Mouse (Mus musculus) midbrain, embryonic 16.5 days (tissue): ENCODE measurements at regions not wholly inside any gene's neighbourhood (a gene's known extent, or its start where the extent isn't known, plus 50 kb on each side); places are given as distances from the start of the nearest gene placed in this dataset.

Source experiments
- ATAC-seq: fragments of 200-750 bp; cut with Nextera tagmentation; 2 replicates; pipeline ENCODE4 v1.8.0; 2017; ENCODE audit warnings: moderate TSS enrichment
- H3K27ac ChIP-seq: fragments of 300-500 bp; sonication (generic); 2 replicates; pipeline ENCODE4 v1.5.1; 2014; ENCODE audit warnings: mild to moderate bottlenecking, low read length, mixed read lengths
- H3K27me3 ChIP-seq: fragments of 300-500 bp; sonication (generic); 2 replicates; pipeline ENCODE4 v1.6.1; 2014; ENCODE audit warnings: low read depth, low read length, mixed read lengths; ENCODE audit not compliant: control insufficient read depth, insufficient read depth
- H3K36me3 ChIP-seq: fragments of 300-500 bp; sonication (generic); 2 replicates; pipeline ENCODE4 v1.6.1; 2014; ENCODE audit warnings: mild to moderate bottlenecking, low read length, moderate library complexity, mixed read lengths; ENCODE audit not compliant: control insufficient read depth, insufficient read depth
- H3K4me1 ChIP-seq: fragments of 300-500 bp; sonication (generic); 2 replicates; pipeline ENCODE4 v1.6.1; 2014; ENCODE audit warnings: mild to moderate bottlenecking, low read length, mixed read lengths; ENCODE audit not compliant: control insufficient read depth, insufficient read depth
- H3K4me2 ChIP-seq: fragments of 300-500 bp; sonication (generic); 2 replicates; pipeline ENCODE4 v1.6.1; 2014; ENCODE audit warnings: mild to moderate bottlenecking, low read length, mixed read lengths
- H3K4me3 ChIP-seq: fragments of 300-500 bp; sonication (generic); 2 replicates; pipeline ENCODE4 v1.5.1; 2014; ENCODE audit warnings: low read depth, mild to moderate bottlenecking, low read length, moderate library complexity, mixed read lengths
- H3K9ac ChIP-seq: fragments of 300-500 bp; sonication (generic); 2 replicates; pipeline ENCODE4 v1.6.1; 2014; ENCODE audit warnings: low read depth, low read length, mixed read lengths
- H3K9me3 ChIP-seq: fragments of 300-500 bp; sonication (generic); replicated peaks from 2 replicates; pipeline ENCODE4 v1.6.1; 2014; ENCODE audit warnings: mild to moderate bottlenecking, low read length, mixed read lengths; ENCODE audit not compliant: control insufficient read depth, poor library complexity, severe bottlenecking
- WGBS: fragments of 180-500 bp; shearing (Covaris S2); extraction: QIAGEN DNeasy Blood & Tissue Kit; methylation state at CpG from one replicate; pipeline ENCODE4 v1.1.7; 2014; 5-methylcytosine and 5-hydroxymethylcytosine counted together

DNA sequence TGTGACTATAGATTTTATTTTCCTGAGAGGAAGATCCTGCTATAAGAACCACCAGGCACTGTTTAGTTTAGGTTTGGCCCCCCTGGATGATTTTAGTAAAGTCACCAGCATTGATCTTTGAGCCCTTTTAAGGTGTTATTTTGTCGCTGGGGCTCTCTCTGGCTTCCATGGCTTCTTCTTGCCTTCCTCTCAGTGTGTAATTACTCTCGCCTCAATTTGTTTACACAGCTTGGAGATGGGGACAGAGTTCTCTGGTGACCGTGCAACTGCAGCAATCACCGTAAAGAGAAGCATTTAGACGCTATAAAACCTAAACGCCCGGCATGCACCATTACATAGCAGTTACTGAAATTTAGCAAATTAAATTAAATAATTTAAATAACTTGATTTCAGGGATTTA, 788.5 kb upstream of the Car8 start:
- Histone ChIP-seq H3K9ac (no peak overlapping the region), H3K36me3 (no peaks in the 10 kb centered on the region), H3K4me2 (peak overlapping the region; percentile 72), H3K4me1 (peaks cover 12% of the 10 kb centered on the region), H3K4me3 (0 out of 2 replicates have a peak overlapping the region, but pooled peaks have one; percentile 44), H3K27me3 (no peaks in the 10 kb centered on the region), H3K9me3 (no peaks in the 10 kb centered on the region), H3K27ac (0 out of 2 replicates have a peak overlapping the region, but pooled peaks have one; percentile 31)
- ATAC-seq = peak; percentile 43
- WGBS = 13% methylated on average over 7 of the region's 7 CpGs

DNA sequence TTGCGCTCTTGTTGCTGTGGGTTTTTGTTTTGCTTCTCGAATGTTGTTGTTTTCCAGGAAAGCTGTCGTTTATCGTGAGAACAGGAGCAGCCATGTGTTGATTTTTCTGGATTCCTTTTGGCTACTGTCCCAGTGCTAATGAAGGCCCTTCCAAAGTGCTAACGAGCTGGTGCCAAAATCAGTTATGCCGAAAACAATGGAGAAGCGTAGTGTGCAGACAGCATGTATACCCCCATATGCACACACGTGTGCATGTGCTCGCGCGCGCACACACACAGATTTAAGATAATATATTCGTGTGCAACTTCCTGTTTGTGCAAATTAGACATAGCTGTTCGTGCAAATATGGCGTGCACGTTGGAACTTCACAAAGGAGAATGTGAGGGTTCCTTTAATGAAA, 788.0 kb upstream of the Car8 start:
- no peak overlapping the region for H3K27ac ChIP-seq
- ATAC-seq = no peak

DNA sequence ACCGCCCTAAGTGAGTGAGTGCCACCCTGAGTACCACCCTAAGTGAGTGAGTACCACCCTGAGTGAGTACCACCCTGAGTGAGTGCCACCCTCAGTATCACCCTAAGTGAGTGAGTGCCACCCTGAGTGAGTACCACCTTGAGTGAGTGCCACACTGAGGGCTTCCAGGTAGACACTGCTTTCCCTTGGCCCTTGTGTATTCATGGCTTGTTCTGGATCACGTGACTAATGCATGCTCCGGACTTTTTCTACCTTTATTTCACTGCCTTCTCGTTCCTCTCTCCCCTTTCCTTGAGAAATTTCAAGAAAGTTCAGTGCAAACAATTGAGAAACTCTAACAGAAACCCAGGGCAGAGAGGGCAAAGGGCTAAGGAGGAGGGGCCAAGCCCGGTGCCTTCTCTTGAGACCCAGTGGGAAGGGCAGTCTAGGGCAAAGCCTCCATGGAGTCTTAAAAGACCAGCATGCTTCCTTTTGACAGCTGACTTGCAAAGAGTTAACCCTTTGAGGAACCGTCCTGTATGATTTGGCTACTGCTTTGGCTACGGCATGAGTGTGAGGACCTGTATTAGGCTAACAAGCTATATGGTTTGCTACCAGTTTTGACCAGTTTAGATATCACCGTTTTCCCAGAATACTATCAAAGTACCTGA, 787.1 kb upstream of the Car8 start:
- no peaks in the 10 kb centered on the region for H3K9me3 ChIP-seq
- no peaks in the 10 kb centered on the region for H3K27me3 ChIP-seq
- no peaks in the 10 kb centered on the region for H3K36me3 ChIP-seq
- no peak overlapping the region for H3K9ac ChIP-seq
- H3K27ac ChIP-seq = no peak overlapping the region
- H3K4me1 ChIP-seq = peaks cover 12% of the 10 kb centered on the region
- ATAC-seq = no peak
- WGBS = 57% methylated on average over 8 of the region's 8 CpGs
- H3K4me2 ChIP-seq = no peak overlapping the region
- H3K4me3 ChIP-seq = no peak overlapping the region

More for the DNA sequence above, 788.0 kb upstream of the Car8 start:
- H3K4me2 ChIP-seq = no peak overlapping the region
- H3K4me3 ChIP-seq = no peak overlapping the region
- WGBS = 62% methylated on average over 16 of the region's 16 CpGs
- peaks cover 12% of the 10 kb centered on the region for H3K4me1 ChIP-seq
- H3K27me3 ChIP-seq = no peaks in the 10 kb centered on the region
- H3K36me3 ChIP-seq = no peaks in the 10 kb centered on the region
- no peaks in the 10 kb centered on the region for H3K9me3 ChIP-seq
- H3K9ac ChIP-seq = no peak overlapping the region

DNA sequence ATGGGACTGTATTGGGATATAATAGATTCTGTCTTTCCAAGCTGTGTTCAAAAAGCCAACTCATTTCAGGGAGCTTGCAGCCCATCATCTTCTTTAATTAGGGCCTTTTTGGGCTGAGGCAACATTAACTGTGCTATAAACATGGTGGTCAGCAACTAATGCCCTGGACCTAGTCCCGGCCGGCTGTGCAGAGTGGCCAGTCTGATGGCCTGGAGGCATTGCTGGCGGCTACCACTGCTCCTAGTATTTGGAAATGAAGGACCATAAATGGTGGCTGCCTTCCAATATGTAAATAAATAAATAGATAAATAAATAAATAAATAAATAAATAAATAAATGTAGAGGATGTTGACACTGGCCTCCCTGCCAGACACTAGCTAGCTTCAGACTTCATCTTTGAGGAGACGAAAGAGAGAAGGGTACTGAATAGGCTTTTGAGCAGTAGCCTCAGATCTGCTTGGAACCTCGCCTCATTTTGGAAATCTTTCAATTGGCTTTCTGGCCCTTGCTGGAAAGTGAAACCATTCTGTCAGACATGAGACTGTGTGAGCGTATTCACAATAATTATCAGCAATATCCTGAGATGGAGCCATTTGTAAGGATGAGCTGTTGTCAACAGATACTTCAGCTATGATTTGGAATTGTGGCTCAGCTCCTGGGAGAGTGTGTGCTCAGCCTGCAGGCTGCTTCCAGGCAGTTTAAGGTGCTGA, 785.5 kb upstream of the Car8 start:
- no peaks in the 10 kb centered on the region for H3K9me3 ChIP-seq
- H3K36me3 ChIP-seq = no peaks in the 10 kb centered on the region
- H3K9ac ChIP-seq = no peak overlapping the region
- peaks cover 12% of the 10 kb centered on the region for H3K4me1 ChIP-seq
- no peaks in the 10 kb centered on the region for H3K27me3 ChIP-seq
- H3K4me3 ChIP-seq = no peak overlapping the region
- no peak overlapping the region for H3K27ac ChIP-seq
- ATAC-seq = no peak
- 85% methylated on average over 6 of the region's 6 CpGs for WGBS
- H3K4me2 ChIP-seq = no peak overlapping the region

DNA sequence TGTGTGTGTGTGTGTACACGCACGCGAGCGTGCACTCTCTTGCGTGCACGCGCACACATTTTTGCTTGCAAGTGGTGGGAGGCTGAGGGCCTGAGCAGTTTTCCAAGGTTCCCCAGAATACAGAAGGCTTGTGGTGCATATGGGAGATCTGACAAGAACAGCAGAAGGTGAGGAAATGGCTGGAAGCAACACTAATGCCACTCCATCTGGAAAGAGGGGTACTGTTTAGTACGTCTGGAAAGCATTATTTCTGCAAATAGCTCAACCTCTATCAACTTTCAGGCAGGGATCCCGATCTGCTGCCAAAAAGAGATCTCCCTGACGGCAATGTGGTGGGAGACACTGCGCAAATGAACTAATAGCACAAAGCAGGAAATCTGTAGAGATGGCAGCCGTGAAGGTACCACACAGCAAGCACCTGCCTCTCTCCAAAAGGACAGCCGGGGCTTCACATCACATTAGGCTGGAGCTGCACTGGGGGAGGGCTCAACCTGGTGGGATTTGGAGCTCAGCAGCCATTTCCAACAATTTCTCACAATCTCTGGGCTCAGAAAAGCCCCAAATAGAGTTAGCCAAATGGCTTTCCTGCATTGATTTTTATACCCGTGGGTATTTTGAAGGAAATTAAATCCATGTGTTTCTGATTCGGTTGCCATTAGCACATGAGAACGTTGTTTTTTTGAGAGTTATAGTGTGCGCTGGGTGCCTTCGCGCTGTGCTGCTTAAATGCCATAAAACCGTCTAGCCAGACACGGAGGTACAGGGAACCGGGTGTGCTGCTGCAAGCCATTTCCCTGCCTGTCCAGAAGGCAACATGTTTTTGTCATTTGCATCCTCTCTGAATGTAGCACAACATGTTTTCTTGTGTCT, 780.6 kb upstream of the Car8 start:
- no peaks in the 10 kb centered on the region for H3K9me3 ChIP-seq
- H3K27ac ChIP-seq = no peak overlapping the region
- no peak overlapping the region for H3K4me2 ChIP-seq
- H3K4me1 ChIP-seq = peaks cover 13% of the 10 kb centered on the region
- H3K4me3 ChIP-seq = no peak overlapping the region
- ATAC-seq = no peak
- 81% methylated on average over 22 of the region's 22 CpGs for WGBS
- no peaks in the 10 kb centered on the region for H3K36me3 ChIP-seq
- no peaks in the 10 kb centered on the region for H3K27me3 ChIP-seq
- H3K9ac ChIP-seq = no peak overlapping the region

DNA sequence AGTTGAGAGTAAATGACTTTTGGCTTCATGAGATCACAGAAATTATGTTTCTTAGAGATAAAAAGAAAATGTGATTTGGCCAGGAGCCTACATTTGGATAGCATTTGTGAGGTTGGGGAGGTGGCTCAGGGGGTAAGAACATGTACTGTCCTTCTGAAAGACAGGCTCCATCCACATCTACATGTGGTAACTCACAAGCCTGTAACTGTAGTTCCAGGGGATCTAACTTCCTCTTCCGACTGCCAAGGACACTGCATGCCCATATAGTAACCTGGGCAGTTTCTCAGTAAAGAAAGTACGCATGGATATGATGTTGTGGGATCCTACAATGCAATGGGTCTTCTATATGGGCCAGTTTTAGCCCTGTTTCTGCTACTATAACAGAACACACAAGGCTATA, 779.4 kb upstream of the Car8 start:
- Histone ChIP-seq H3K4me2 (no peak overlapping the region), H3K9ac (no peak overlapping the region), H3K4me1 (peaks cover 13% of the 10 kb centered on the region), H3K27ac (no peak overlapping the region), H3K4me3 (no peak overlapping the region), H3K36me3 (no peaks in the 10 kb centered on the region), H3K9me3 (no peaks in the 10 kb centered on the region), H3K27me3 (no peaks in the 10 kb centered on the region)
- no peak for ATAC-seq
- WGBS = 94% methylated on average over 2 of the region's 2 CpGs

DNA sequence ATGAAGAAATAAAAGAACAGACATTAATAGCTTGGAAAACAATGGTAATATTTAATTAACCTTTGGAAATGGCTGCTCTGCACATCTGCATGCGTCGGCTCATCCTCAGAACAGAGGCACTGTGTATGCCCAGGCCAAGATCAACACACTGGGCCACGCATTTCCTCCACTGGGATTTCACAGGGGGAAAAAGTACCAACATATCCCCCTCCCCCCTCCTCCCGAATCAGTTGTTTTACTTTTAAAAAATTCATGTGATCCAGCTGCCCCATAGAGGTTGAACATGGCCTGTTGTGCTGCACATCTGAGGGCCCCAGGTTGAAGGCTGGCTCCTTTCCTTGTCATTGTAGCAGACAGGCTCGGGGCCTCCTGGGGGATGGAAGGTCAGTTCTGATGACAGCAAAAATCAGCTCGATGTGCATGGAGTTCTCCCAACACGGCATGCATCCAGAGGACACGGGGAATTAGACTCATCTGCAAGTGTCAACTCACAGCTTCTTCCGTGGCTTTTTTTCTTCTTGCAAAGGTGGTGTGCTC, 777.7 kb upstream of the Car8 start:
- Histone ChIP-seq H3K9ac (no peak overlapping the region), H3K4me3 (no peak overlapping the region), H3K36me3 (no peaks in the 10 kb centered on the region), H3K27ac (no peak overlapping the region), H3K27me3 (no peaks in the 10 kb centered on the region), H3K4me2 (no peak overlapping the region), H3K4me1 (peaks cover 20% of the 10 kb centered on the region), H3K9me3 (no peaks in the 10 kb centered on the region)
- 0 out of 2 replicates have a peak, but pooled peaks have one; percentile 9 for ATAC-seq
- 48% methylated on average over 9 of the region's 9 CpGs for WGBS

DNA sequence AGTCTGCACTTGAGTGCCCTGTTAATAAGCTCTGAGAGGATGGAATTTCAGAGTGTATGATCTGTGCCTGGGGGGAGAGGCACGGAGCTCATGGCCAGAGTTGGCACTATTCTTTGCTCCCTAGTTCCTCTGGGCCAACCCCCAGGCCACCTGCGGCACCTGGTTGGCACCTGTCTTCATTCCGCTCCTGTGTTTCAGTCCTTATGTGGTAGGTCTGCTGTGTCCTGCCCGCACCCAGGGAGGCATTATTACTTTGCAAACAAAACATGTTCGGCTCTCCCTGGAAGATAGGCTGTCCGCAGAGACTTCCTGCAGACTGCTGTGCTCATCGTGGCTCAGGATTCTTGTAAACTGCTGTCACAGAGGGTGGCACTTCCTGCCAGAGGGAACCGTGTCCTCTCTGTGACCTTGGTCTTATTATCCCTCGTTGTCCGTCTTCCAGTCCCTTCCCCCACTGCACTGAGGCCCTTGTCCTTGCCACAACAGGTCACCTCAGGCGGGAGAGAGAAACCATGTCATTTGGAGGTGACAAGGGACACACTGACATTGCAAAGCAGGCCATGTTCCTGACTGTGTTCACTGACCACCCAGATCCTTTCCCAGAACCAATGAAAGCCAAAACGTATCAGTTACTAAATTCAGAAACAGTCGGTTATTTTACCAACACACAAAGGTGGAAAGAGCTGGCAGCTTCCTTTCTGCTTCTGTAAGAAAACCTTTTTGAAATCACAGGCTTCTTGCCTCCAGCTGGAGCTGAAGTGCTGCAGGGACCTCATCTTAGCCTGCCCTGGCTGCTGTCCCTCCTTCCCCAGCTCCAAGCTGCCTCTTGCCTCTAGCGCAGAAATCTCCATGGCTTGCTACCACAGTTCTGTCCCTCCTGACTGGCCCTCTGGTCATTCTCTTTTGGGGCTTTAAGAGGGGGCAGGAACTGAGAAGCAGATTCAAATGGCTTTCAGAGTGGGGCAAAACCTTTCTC, 777.0 kb upstream of the Car8 start:
- Histone ChIP-seq H3K9me3 (no peaks in the 10 kb centered on the region), H3K27ac (peak overlapping the region; percentile 53; the same call in 1 of the 2 replicates), H3K27me3 (no peaks in the 10 kb centered on the region), H3K4me3 (no peak overlapping the region), H3K4me2 (no peak overlapping the region), H3K4me1 (peaks cover 27% of the 10 kb centered on the region), H3K9ac (no peak overlapping the region), H3K36me3 (no peaks in the 10 kb centered on the region)
- 24% methylated on average over 14 of the region's 14 CpGs for WGBS
- no peak for ATAC-seq
